Mouse (Mus musculus): ENCODE results near the gene Trappc5.
A peak's percentile ranks its signal among the peaks of the same experiment; 100 is the strongest.

The Trappc5 gene

DNA sequence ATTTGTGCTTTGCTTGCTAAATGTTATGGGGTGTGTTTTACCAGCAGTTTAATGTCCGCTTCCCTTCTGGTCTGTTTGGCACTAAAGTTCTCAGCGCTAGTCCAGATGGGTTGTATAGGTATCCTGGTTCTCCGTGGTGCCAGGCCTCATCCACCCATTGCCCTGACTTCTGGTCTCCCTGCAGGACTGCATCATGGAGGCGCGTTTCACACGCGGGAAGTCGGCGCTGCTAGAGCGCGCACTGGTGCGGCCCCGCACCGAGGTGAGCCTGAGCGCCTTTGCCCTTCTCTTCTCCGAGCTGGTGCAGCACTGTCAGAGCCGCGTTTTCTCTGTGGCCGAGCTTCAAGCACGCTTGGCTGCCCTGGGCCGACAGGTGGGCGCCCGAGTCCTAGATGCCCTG is 2.7 kb downstream of the Trappc5 start:
- DNase-seq, result no peak

DNA sequence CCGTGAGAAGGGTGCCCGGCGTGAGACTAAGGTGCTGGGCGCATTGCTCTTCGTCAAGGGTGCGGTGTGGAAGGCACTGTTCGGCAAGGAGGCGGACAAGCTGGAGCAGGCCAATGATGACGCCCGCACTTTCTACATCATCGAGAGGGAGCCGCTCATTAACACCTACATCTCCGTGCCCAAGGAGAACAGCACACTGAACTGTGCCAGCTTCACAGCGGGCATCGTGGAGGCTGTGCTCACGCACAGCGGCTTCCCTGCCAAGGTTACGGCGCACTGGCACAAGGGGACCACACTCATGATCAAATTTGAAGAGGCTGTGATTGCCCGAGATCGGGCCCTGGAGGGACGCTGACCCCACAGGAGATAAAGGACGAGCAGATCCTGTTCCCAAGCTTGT is 3.1 kb downstream of the Trappc5 start:
- no peak for DNase-seq

DNA sequence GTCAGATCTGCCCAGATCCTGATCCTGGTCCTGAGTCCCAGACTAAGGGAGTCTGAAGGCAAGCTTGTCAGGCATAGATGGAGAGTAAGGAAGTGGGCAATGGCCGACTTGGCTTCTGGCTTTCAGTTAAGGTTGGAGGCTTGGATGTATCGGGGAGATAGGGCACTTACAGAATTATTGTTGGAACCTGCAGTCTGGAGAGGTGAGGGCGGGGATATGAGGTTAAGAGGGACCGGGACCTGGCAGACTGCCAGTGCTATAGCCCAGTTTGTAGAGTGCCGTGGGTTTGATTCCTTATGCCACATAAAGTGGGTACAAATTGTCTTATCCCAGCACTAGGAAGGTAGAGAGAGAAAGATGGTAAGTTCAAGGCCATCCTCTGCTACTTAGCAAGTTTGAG is 3.6 kb downstream of the Trappc5 start:
- no peak for DNase-seq

DNA sequence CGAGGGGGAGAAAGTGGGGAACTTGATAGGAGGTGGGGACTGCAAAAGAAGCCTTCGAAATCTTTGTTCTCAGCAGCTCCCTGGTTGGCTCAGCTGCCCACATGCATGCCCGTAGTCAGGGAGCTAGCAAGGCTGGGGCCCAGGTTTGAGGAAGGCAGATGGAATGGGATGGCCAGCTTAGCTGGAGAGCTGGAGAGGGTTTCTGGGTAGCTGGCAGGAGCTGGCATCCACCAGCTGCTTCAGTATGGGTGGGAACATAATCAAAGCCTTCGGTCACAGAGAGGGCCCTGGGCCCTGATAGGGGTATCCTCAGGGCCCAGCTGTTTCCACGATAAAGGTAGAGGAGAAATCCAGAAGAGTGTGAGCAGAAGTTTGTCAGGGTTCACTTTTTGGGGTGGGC is 6.3 kb downstream of the Trappc5 start:
- no peak for DNase-seq

DNA sequence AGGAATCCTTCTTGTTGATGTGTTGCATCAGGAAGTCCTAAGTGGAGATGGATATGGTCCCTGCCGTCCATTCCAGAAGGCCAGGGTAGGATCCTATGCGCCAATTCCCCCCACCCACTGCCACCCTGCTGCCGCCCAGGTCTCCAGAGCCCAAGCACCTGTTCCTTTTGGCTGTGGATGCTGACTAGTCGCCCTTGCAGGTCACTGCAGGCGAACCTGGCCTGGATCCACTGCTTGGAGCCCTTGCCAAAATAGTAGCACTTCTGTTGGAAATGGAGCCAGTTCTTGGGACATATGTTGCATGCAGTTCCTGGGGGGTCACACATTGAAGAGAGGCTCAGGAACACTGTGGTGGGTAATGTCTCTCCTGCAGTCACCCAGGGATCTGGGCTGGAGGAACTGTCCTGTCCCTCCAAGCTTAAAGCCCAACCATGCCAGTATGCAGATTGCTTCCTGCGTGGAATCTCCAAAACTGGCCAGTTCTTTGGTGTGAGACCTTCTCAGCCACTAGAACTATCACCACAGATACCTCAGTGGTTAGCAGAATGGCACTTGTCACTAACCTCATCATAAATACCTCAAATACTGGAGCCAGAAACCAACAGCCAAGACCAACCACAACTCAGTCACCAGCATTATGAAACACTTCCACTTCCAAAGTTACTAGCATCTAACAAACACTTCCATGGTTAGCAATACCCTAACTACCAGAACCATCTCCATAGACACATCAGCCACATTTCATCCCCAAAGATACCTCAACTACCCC is 7.5 kb downstream of the Trappc5 start:
- no peak for DNase-seq

DNA sequence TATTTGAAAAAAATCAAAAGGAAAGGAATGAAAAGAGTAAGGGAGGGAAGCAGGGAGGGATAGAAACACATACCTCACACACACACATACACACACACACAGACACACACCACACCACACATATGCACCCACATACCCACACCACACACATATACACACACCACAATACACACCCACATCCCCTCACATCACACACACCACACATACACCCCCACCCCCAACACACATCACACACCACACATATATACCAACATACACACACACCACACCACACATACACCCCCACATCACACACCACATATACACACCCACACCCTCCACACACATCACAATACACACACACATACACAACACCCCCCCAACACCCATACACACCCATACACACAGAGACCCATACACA is 8.4 kb downstream of the Trappc5 start:
- no peak for DNase-seq

DNA sequence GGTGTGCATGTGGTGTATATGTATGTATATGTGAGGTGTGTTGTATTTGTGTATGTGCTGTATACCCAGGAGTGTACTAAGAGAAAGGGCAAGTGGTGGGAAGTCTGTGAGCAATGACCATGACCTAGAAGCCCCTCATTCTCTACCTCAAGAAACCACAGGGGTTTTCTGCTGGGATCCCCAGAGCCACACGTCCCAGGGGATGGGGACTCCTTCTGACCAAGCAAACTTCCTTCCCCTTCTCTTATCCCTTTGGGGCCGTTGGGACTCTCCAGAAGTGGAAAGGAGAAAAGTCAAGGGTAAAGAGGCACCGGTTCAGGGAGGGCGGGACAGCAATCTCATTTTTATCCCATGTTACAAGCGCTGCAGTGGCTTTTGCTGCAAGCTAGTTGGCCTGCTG is 9.3 kb downstream of the Trappc5 start:
- DNase-seq, result no peak

DNA sequence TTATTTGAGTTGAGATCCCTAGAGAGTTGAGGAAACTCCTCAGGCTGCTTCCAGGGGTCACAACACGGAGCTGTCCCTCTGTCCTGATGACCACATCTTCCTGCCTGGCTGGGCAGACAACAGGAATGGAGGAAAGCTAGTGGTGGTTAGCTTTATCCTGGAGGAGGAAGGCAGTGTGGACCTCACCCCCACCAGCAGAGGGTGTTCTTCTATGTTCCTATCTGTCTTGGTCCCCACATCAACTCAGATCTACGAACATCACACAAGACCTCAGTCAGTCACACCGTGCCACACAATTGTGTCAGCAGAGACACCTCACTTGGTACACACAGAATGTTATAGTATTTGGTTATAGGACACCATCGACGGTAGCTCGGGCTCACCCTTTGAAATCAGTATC is 11.4 kb downstream of the Trappc5 start:
- DNase-seq, result no peak

DNA sequence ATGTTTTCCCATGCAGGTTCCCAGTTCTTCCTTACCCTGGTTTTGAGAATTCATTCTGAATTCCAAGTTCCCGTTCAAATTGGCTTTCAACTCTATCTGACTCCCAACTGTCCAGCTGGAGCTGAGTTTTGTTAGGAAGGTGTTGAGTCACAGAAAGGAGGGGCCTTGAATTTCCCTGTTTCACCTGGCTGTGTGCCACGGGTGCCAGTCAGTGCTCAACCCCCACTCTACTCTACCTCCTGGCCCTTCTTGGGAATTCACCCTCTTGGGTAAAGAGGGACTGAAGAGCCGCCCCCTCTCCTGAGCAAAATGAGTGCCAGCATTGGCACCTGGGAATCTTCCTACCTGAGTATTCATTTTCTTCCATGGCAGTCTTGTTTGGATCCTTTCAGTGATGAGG is 14.7 kb downstream of the Trappc5 start:
- no peak for DNase-seq

DNA sequence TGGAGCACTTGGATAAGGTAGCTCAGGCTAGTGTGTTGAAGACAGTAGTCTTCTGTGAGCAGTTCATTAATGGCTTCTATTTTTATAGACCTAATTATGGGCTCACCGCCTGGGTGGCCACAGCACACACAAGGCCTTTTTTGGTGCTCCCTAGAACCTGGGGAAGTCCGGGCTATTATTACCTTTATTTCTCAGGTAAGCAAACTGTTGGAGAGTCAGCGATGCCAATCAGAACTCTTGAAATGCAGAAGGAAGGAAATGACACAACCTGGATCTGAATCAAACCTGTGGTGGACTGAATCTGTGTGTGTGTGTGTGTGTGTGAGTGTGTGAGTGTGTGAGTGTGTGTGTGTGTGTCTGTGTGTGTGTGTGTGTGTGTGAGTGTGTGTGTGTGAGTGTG is 18.0 kb downstream of the Trappc5 start, which contains the start of gene Fcer2a:
Gene Fcer2a, minus strand, starts transcription at position 55 of the 400 bp plus-strand sequence.
- no peak for DNase-seq

DNA sequence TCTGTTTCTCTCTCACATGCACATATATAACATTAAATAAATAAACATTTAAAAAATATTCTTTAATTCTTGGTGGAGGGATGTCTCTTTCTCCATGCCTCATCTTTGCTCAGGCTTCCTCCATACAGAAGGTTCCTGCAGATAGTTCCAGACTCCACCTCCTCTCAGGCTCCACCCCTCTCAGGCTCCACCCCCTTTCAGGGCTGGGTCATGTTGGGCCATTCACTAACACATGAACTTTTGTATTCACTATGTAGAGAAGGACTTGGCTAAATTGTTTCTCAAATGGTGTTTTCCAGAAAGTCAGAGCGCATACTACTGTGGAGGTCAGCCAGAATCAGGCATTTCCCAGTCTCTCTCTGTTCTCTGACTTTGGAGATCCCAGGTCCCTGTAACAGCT is 25.4 kb downstream of the Trappc5 start:
- no peak for DNase-seq

DNA sequence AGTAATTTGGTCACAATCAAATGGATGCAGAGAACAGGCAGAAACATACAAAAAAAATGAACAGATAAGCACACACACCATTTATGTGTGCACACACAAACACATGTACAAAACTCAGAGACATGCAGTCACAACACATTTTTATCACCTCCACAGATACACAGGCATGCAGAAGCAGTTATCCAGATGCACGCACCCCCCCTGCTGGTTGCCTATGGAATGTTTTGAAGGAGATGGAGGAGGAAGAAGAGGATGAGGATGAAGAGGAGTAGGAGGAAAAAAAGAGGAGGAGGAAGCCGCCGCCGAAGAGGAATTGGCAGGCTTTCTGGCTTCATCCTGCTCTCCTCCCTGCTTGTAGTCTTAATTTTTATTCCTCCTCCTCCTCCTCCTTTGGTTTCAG is 29.6 kb downstream of the Trappc5 start:
- DNase-seq, result no peak

DNA sequence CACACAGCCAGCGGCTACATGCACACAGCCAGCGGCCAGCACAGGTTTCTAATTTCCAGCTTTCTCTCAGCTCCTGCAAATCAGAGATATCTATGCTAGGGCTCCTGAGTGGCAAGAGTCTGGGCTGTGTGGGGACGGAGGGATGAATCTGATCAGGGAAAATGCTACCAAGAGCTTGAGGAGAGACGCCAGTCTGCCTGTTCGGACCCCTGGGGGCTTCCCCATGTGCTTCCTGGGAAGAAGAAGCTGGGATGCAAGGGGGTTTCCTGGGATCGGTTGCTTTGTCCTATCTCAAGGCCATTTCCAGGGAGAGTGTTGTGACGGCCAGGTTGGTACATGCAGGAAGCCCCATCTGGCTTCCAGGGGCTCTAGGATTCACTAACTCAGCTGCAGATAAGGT is 31.5 kb downstream of the Trappc5 start:
- no peak for DNase-seq

DNA sequence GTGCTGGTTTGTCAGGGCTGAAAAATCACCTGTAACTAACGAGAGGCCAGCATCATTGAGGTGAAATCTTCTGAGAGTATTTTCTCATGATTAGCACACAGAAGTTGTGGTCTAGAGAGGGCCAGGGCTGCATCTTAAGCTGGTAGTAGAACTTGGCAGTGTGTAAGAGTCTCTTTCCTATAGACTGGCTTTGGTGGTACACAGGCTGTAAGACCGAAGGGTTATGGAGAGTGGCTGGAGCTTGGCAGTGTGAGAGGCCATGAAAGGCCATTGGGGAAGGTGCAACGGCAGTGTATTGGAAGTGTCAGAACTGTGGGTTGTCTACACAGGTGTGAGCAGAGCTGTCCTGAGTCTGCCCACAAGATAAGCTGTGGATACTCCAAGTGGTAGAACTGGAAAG is 34.2 kb downstream of the Trappc5 start:
- DNase-seq, result no peak

DNA sequence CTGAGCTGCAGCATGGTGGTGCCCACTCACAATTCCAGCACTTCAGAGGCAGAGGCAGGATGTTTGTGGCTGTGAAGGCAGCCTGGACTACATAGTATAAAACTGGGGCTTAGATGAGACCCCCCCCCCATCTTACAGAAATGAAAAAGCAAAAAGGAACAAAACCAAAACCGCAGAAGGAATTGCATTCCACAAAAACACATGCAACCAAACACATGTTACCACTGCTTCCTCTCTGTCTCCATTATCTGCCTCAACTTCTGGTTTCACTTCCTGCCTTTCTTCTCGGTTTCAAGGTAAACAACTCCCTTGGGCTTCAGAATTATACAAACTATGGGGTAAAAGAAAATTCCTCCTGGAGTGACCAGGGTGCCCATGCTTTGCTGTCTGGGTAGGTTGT is 35.5 kb downstream of the Trappc5 start:
- no peak for DNase-seq

DNA sequence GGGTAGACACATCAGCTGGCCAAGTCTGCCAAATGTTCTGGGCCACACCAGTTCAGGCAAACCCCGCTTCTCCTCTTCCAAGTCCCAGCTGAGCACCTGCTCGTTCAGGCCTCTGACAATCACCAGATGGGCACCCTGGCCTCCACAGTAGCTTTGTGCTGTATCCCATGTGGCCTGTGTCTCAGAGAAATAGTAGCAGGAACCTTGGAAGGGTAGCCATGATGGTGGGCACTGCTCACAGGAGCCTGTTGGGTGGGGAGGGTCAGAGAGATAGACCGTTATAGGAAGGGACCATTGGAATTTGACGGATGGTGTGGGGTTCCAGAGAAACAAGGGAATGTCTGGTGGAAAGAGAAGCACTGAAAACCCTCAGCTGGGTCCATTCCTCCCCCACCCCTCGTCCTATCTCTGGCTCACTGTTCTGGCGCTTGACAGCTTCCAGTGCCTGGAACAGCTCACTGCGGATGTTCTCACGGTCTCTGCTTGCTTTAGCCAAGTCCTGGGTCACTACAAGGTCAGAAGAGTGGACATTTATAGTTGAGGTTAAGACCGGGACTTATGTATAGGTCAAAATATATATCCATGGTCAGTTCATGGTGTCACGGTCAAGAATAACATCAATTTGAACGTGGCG is 41.3 kb downstream of the Trappc5 start:
- no peak for DNase-seq

DNA sequence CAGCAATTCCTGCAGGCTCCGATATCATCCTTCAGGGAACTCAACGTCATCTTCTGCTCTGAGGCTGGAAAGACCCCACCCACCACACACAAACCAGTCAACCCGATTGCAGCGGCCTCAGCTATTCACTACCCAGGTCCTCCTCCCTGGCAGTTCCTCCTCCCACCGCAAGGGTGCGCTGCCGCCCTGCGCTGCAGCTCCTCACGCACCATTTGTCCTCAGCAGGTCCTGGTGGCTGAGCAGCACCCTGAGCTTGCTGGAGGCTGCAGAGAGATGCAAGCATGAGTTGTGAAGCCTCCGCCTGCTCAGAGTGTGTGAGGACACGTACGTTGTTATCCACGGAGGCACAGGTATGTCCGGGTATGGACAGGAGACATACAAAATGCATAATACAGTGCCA is 42.5 kb downstream of the Trappc5 start:
- peak; percentile 28 for DNase-seq

DNA sequence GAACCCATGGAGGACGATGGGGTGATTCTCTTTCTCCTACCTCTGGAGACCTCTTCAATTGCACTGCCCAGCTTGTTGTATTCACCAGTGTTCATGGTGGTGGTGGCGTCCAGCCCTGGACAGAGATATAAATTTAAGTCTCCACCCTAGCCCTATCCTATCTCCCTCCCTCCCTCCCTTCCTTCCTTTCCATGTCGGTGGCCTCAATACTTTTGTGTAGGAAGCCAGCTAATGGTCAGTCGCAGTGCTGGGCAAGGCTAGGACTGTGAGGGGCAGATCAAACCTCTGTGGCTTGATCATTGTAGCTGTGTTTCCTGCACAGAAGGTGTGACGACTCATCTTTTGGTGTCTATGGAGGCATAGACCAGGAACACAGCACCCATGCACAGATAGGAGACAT is 44.5 kb downstream of the Trappc5 start, which contains the start of gene Clec4g:
Gene Clec4g, minus strand, starts transcription at position 101 of the 400 bp plus-strand sequence.
- no peak for DNase-seq

DNA sequence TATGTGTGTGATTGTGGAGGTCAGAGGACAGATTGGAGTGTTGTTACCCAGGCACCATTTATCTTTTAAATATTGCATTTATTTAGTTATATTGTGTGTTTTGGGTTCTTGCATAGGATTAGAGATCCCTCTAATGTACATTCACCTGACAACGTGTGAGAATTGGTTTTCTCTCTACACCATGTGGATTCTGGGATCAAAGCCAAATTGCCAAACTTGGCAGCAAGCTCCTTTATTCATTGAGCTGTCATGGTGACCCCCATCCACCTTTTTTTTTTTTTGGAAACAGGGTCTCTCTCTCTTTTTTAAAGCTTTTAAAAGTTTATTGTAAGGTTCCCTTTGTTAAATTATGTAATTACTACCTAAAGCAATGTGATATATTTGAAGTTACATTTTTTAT is 44.9 kb downstream of the Trappc5 start:
- DNase-seq, result no peak

Data from layer of hippocampus, adult 9-11 months (tissue).